Mouse (Mus musculus) activated CD4-positive, CD25-positive, alpha-beta regulatory T cell, adult 4 months (primary cell): ENCODE measurements around the gene Ptprn2. TPM values are rescaled to one million over a fixed set of nuclear protein-coding genes. Genes with fewer than 3 reads are reported as not detected.

Experiments
- ATAC-seq: one replicate; pipeline ENCODE4 v1.8.0; 2017
- polyA plus RNA-seq, 2 experiments: library from polyadenylated mRNA; unstranded; fragments of 100-300 nt; shearing (Covaris generic); gene quantifications; one replicate each; pipeline ENCODE4 v1.2.1; 2017

The Ptprn2 gene
- polyA plus RNA-seq, 2 experiments from 2014 or later: not detected

DNA sequence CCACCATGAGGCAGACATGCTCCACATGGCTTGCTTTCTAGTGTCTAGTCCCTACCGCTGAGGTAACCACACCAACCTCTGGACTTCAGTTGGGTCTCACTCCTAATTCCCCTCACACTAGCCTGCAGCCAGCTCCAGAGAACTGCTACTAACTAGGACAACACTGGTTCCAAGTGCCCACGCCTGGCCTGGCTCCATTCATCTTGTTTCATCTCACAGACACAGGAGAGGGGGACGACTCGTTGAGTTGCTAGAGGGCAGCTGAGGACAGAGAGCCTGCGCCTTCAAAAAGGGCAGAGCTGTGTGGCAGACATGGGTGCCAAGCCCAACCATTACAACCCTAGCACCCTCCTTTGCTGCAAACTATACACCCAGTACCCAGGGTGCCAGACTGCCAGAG, 593.4 kb downstream of the Ptprn2 start:
- no peak for ATAC-seq

GRCm38 (mm10) chr12:117079724-117080123, 594.2 kb downstream of the Ptprn2 start:
- ATAC-seq: no peak

DNA sequence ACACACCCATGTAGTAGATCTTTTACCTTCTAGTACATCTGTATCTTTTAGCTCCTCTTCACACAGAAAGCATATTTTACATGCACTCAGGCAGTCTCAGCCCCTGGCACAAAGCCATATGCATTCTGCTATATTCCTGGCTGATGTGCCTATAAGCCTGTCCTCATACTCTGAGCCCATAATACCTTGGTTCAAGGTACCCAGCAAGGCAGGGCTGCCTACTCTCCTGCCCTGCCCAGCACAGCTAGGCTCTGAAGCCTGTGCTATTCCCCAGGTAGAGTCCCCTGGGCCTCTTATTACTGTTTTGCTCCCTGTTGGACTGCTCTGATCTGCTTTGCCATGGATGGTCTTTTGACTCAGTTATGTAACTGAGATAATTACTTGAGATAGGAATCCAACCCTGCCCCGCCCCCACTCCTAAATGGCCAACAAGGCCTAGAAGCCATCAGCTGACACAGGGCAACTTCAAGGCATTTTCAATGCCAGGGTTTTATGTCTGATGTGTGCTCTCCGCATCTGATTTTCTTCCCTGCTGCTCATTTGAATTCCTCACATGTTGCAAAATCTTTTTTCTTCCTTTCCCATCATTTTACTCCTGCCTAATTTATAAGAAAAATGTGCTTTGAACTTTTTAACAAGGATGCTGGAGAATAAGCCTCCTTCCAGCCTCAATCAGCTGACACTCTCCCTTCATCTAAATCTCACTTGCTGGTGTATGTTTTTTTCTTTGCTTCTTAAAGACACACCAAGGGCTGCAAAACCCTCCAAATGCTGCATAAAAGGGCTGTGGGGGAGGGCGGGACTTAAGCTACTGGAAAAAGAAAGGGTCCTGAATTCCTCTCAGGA, 598.6 kb downstream of the Ptprn2 start:
- ATAC-seq: no peak

GRCm38 (mm10) chr12:117084702-117085409, 599.3 kb downstream of the Ptprn2 start:
- ATAC-seq: no peak

DNA sequence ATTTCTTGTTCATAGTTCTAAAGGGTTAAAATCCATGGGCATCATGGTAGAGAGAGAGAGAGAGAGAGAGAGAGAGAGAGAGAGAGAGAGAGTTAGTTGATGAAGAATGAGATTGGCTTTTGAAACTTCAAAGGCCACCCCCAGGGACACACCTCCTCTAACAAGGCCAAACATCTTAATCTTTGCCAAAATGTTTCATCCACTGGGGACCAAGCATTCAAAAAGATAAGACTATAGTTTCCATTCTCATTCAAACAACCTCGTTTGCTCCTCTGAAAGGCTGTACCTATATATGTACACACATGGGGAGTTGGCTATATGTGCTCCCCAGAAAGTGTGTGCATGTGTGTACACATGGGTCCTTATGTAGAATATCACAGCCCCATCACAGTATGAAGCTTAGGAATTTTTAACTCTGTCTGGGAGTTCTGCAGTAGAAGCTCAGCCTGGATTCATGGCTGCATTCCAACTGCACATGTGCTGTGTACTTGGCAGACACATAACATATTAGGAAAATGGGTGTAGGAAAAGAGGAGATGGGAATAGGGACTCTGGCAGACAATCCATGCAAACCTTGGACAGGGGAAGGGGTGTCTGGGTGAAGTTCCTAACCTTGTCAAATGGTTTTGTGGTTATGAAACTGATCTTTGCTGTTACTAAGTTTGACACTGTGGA, 600.3 kb downstream of the Ptprn2 start:
- ATAC-seq: no peak

- ATAC-seq: no peak
Observed at GRCm38 (mm10) chr12:117092345-117093107, 607.0 kb downstream of the Ptprn2 start.

DNA sequence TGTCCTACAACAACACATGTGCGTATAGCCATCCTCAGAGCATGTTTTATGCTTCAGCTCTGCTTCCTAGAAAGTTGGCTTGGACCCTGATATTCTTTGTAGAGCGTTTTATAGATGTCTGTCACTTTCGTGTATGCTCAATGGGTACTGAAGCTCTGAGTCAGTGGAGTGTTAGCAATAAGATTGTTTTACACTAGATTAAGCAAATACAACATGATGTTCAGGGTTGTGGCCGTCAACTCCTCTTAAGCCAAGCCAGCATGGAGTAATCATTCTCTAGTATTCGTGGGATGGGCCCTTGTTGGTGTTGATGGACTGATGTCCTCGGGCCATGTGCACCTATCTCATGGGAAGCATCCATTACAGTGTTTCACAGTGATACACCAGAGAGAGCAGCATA, 610.4 kb downstream of the Ptprn2 start:
- ATAC-seq: no peak

- ATAC-seq: no peak
Observed at GRCm38 (mm10) chr12:117098295-117098694, 612.8 kb downstream of the Ptprn2 start.

GRCm38 (mm10) chr12:117106696-117107095, 621.2 kb downstream of the Ptprn2 start:
- ATAC-seq: no peak

DNA sequence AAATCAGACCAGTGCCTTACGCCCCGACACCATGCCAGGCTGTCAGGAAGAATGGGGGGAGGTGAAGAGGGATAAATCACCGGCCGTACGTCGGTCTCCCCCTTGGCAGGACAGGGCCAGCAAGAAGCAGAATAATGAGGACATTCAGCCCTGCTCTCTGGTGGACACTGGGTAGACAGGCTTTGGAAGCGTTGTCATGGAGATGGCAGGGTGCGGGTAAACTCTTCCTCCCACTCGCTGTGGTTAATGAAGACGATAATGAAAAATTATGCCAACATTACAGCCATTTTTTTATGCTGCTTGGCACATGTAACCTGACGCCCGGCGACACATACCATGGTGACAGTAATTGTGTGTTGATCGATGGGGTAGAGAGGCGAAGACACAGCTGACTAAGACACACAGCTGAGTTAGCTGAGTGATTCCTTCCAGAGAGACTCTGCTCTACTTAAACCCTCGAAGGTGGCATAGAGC, 621.7 kb downstream of the Ptprn2 start:
- no peak for ATAC-seq

DNA sequence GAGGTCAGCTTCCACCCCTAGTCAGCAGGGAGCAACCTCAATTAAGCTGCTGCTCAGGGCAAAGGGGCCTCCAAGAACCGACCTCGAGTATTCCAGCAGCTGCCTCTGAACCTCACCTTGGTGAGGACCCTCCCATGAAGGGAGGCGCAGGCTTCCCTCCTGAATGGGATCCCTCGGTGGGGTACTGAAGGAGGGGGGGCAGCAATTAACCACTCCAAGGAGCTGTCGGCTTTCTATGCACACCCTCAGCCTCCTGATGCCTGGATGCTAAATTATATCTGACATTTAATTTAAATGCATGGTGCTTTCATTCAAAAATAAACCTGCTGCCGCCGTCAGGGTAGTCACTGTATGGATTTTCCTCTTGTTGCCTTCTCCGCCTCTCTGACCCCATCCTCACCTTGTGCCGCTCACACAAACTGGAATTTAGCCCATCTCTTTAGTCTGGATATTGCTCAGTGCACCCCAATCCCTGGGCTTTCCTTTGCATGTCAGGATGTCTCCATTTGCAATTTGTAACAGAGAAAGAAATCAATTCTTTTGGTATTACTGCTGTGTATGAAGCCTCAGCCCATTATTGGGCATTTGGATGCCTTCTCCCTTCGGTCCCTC, 629.8 kb downstream of the Ptprn2 start:
- ATAC-seq: no peak

- no peak for ATAC-seq
Observed at GRCm38 (mm10) chr12:117127078-117127477, 641.6 kb downstream of the Ptprn2 start.

DNA sequence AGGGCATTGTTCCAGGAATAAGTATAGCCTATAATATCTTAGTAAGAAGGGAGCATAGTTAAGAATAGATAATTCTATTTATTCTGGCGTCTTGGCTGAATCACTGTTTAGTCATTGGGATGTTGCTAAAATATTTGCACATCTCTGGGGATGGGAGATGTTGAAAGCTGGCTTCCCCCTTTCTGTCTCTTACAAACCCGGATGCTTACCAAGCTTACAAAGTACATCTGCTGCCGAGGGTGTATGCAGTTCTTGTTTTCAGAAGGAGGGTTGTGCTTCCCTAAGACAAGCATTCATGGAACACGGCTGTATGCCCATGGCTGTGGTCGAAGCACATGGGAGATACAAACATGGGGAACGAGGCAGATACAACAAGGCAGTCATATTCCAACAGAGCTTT, 642.0 kb downstream of the Ptprn2 start:
- ATAC-seq: no peak

GRCm38 (mm10) chr12:117132095-117132494, 646.6 kb downstream of the Ptprn2 start:
- no peak for ATAC-seq

- ATAC-seq: no peak
Observed at GRCm38 (mm10) chr12:117135205-117135604, 649.7 kb downstream of the Ptprn2 start.

DNA sequence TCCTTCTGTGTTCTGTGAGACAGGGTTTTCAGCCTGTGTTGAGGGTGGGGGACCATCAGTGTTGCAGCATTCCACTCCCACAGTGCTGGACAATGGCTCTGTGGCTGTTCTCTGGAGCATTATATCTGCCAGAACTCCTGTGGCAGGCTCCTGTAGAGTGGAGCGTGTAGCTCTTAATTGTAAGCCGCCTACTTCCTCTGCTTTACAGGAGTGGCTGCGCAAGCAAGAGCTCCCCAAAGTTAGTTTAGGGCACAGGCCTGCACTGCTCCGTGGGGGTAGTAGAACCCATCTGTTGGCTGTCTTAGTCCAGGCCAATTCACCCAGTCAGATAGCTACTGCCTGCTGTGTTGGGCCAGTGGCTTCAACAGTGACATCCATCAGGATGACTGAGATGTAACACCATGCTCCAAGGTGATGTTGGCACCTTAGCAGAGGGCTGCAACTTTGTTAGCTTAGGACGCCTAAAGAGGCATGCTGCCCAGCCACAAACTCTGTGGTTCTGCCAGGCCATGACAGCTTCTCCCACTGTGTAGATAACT, 651.0 kb downstream of the Ptprn2 start:
- no peak for ATAC-seq

- no peak for ATAC-seq
Observed at GRCm38 (mm10) chr12:117140901-117141300, 655.4 kb downstream of the Ptprn2 start.

DNA sequence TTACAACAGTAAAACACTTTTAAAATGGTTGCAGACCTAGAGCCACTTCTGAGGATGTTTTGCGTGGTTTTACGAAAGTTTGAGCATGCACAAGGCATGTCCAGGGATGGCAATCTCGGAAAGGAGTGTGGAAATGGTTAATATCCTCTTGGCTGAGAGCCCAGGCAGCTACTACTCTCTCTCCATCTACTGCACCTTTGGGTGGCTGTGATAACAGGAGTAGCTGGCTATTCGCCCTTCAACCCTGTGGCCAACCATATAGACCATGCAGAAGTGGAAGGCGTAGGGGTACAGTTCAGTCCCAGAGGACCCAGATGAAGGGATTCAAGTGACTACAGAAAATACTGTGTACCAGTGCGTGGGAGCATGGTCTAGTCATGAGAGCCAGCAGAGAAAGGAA, 655.9 kb downstream of the Ptprn2 start:
- no peak for ATAC-seq

DNA sequence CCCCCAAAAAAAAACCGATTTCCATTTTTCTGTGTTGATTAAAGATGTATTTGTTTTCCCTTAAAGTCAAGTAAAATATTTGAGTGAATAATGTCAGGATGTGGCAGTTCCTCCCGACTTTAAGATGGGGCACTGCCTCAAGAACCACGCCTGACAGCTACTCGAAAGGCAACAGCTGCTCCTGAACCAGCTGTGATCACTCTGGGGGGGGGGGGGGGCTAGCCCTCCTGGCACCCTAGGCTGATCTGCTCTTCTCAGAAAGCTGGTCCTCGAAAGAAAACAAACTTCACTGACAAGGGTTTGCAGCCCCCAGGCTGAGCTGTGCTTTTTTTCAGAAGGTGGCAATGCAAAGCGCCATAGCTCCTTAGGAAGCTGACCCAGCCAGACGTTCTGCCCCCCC, 663.7 kb downstream of the Ptprn2 start:
- no peak for ATAC-seq

DNA sequence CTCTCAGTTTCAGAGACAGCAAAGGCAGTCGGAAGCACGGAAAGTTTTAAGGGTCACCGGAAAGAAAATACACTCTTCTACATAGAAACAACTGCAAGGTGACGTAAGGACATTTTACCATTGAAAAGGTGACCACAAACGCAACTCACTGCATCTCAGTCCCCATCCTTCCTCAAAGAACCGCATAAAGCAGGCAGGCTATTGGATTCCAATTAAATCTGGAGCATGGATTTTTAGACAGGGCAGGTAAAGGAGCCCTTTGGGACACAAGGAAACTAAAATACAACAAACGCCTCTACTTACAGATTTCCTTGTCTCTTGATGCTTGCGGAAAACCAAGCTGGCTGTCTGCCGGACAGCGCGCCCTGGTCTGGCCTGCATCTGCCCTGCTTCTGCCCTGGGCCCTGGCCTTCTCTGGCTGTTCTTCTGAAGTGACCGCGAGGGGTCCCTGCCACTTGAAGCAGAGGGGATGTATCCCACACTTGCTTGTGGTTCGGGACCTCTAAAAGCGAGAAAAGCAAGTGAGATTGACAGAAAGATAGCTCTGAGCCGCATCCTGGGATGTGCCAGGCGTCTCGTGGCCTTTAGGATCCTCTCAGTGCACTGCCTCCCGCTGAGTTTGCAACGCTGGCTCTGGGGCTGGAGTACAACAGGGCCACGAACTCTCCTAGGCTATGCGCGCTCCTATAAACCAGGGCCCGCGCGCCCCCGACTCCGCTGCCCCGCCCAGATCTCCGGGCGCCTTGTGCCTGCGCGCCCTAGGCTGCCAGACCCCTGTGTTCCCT, 665.3 kb downstream of the Ptprn2 start:
- ATAC-seq: no peak

GRCm38 (mm10) chr12:117151611-117152010, 666.1 kb downstream of the Ptprn2 start:
- ATAC-seq: no peak
